Mouse (Mus musculus): ENCODE data around the gene Rprd1b.
"Not testable (repeated sequence)": the region's sequence is repeated elsewhere in the genome, so short reads cannot be mapped to it uniquely, and the experiment has no call there.

Rprd1b gene

DNA sequence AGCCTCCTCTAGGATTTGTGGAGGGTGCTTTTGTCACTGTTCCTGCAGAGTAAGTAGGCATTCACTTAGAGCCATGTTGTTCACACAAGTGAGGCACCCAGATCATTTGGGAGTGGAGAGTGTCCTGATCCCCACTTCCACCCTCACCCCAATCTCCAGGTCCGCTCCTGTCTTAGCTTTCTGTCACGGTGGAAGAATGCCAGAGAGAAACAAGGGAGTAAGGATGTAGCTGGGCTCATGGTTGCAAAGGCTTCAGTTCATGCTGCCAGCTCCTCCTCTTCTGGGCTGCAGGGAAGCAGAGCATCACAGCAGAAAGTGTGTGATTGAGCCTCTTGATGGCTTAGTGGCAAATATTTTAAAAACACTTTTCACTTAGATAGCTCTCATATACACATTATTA is 12.1 kb downstream of the Rprd1b start:
- no peak for DNase-seq (ENCODE audit: low spot score in 2 of 2)

DNA sequence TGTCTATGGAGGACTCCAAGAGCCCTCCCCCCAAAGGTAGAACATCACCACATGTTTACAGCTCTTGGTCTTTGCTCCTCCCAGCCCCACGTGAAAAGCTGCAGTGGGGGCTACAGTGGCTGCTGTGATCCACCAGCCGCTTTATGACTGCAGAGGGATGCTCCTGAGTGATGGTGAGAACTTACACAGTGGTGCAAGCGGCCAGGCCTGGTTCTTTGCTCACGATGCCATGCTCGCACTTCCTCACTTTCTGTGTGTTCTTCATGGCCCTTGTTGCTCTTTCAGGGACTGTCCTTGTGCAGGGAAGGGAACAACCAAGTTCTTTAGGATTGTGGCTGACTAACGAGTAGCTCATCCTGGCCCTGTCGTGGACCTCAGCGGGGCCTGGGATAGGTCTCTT is 15.2 kb downstream of the Rprd1b start:
- no peak for DNase-seq (ENCODE audit: low spot score in 2 of 2)

DNA sequence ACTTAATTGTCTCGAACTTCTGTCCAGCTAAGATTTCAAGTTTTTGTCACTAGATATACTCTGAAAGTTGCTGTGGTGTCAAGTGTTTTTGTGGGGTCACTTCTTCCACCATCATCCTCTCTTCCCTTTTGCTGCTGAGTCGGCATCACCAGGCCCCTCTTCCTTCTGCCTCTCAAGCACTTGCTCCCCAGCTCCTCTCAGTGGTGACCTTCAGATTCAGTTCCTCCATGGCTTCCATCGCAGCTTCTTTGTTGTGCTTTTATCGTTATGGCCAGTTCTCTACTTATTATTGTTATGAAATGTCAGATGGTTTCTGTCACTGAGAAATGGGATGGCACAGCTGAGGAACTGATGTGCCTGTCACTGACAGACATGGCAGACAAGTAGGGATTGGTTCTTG is 17.9 kb downstream of the Rprd1b start:
- no peak for DNase-seq (ENCODE audit: low spot score in 2 of 2)

DNA sequence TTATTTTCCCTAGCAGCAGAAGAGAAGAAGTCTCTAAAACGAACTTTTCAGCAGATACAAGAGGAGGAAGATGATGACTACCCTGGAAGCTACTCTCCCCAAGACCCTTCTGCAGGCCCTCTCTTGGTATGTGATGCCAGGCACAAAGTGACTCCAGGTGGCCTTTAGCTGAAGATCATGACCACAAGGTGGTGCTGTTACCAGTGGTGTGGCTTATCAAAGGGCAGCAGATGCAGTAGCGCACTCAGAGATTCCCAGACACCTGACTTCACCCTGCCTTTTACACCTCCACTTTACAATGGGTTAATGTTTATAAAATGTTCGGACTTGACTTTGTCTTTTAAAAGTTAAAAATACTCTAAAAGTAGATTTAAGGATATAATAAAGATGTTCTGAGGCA is 19.6 kb downstream of the Rprd1b start:
- DNase-seq (ENCODE audit: low spot score in 2 of 2), result peak in 1 of 2 experiments; percentile 62

DNA sequence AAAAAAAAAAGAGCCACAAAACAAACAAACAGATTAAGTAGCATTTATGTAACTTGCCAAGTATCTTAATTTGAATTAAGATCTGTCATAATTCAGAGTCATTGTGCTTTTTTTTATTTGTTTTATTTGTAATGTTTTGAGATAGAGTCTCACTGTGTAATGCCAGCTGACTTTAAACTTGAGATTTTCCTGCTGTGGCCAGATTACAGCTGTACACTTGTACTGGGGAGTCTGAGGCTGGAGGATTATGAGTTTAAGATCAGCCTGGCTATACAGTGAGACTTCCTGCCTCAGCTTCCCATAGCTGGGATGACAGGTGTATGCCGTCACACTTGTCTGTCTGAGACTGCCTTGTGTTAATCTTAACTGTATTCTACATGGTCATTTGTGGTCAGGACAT is 20.4 kb downstream of the Rprd1b start:
- DNase-seq (ENCODE audit: low spot score in 2 of 2), result no peak

DNA sequence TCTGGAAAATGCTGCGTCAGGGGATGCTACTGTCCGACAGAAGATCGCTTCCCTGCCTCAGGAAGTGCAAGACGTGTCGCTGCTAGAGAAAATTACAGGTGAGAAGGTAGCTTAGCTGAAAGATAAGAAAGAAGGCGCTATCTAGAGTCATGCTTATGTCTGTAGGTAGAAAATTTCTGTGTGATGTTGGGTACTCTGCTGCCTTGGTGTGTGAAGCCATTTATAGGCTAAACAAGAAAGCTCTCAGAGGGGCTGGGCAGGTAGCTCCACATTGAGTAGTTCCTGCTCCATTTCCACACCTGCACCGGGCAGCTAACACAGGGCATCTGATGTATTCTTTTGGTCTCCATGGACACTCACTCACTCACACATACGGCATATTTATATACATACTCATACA is 21.8 kb downstream of the Rprd1b start:
- DNase-seq (ENCODE audit: low spot score in 2 of 2), result no peak

DNA sequence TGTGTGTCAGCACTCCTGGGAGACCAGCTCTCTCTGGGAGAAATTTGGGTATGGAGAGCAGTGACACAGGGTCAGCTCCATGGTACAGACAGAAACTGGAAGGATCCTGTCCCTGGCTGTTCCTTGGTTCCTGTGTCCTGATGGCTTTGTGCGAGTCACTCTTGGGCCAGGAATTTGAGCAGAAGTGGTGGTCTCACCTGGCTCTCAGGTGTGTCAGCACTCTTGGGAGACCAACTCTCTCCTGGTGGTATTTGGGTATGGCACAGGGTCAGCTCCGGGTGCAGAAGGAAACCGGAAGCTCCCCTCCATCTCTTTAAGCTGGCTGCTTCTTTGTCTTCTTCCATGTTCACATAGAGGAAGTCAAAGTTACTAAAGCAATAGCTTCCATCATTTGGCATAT is 26.3 kb downstream of the Rprd1b start:
- no peak for DNase-seq (ENCODE audit: low spot score in 2 of 2)

DNA sequence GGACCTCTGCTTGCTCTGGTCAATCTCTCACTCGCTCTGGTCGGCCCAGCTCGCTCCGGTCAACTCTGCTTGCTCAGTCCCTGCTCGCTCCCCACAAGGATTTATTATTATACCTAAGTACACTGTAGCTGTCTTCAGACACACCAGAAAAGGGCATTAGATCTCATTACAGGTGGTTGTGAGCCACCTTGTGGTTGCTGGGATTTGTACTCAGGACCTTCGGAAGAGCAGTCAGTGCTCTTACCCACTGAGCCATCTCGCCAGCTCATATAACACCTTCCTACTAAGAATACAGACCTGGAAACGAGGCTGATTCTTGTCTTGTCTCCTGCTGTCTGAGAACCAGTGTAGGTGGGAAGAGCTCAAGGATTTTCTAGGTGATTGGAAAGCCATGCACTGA is 27.1 kb downstream of the Rprd1b start:
- not testable (repeated sequence) for DNase-seq (ENCODE audit: low spot score in 2 of 2)

DNA sequence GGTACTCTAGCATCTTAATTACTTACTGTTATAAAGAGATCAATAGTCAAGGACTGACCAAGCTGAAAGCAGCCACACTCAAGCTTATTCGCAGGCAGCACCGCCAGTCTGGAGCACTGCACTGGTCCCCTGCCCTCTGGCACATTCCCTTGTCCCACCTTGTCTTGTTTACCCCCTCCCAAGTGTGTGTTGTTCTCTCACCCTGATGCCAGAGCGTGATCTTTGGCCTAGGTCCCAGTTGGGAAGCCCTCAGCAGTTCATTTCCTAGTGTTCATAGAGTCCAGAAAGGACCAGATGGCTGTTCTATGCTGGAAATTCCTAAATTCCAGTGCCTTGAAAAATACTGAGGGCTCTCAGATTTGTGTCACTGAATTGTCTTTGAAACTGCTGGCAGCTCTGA is 28.7 kb downstream of the Rprd1b start:
- no peak for DNase-seq (ENCODE audit: low spot score in 2 of 2)

DNA sequence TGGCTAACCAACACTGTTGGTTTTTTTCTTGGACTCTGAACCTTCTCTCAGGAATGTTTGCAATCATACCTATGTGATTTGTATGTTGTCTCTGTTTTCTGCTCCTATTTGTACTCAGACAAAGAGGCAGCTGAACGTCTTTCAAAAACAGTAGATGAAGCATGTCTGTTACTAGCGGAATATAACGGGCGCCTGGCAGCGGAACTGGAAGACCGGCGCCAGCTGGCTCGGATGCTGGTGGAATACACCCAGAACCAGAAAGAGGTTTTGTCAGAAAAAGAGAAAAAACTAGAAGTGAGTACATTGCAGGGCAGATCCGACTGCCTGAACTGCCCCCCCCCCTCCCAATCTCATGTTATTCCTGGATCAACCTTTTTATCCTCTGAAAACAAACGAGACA is 30.2 kb downstream of the Rprd1b start:
- peak; percentile 31 to 50 for DNase-seq (ENCODE audit: low spot score in 2 of 2)

DNA sequence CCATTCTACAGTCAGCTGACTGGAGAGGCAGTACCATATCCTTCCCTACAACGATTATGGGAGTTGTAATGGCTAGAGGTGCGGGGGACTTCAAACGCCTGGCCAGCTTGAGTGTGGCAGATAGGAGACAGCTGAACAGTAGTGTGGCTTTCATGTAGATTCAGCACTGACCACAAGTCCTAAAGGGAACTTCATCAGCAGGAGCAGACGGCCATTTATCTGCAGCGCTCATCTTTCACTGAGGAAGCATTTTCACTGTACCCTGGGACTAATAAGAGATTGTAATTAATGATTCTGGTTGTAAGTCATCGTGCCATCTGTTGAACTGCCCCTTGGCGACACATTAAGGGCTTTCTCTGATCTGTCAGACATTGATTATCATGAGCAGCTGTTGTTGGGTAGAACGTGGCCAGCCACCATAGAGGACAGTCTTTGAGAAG is 31.4 kb downstream of the Rprd1b start:
- DNase-seq (ENCODE audit: low spot score in 2 of 2), result no peak

DNA sequence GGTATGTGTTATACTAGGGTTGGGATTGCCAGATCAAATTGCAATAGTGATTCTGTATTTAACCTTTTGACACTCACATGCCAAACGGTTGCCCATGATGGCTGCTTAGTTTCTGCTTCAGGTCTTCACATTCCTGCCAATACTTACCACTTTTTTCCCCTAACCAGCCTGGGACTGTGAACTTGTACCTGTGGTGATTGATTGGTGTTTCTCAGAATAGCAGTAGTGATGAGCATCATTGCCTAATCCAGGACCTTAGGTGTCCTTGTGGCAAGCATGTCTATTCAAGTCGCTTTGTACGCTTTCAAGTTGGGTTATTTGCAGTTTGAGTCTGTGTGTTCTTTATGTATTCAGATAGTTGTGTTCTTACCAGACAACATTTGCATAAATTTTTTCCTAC is 34.7 kb downstream of the Rprd1b start:
- no peak for DNase-seq (ENCODE audit: low spot score in 2 of 2)

DNA sequence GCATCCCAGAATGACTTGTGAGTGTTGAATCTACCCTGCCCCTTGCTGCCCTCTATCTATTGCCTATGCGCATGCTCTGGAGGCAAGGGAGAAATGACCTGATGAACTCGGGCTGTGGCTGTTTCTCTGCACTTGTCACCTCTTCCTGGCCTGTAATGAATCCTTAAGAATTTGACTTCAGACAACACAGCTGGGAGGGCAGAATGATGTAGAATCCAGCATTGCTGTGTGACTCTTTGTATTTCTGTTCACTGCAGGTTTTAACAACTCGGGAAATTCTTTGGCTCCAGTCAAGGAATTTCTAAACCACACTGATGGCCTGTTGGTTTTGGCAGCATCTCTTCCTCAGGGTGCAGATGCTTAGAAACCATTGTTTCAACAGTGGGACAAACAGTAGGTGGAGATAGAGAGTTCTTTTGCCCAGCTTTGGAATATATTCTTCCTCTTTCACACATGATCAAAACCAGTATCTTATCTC is 36.3 kb downstream of the Rprd1b start:
- no peak for DNase-seq (ENCODE audit: low spot score in 2 of 2)

DNA sequence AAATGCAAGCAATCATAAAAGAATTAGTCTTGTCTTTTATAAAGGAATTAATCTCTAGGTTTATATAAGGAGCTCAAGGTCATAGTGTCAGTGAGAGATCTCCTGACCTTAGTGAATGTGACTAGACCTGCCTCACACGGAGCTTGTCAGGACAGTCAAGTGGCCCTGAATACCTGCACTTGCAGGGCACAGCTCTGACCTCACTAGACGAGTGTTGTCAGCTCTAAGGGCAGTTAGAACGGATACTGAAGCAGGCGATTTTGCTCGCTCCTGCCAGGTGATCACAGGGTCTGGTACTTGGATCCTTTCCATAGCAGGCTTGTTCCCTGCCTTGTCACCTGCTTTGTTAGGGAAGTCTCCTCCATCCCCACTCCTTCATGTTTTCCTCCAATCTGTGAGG is 36.8 kb downstream of the Rprd1b start:
- no peak for DNase-seq (ENCODE audit: low spot score in 2 of 2)

DNA sequence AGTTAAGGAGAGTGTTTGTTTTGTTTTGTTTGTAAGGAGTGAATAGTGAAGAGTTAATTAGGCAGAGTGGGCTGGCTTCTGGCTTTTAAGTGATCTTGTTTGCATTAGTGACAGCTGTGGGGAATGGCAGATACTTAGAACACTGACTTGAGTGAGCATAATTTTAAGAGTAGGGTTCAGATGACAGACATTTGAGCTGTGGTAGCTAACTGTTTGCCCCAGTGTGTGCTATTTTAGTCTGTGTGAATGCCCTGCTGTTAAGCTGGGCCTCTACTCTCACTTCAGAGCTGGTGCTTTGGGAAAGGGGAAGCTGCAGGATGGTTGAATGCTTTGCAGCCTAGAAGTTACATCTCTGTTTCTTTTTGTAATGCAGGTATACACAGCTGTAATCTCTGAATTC is 38.2 kb downstream of the Rprd1b start:
- no peak for DNase-seq (ENCODE audit: low spot score in 2 of 2)

DNA sequence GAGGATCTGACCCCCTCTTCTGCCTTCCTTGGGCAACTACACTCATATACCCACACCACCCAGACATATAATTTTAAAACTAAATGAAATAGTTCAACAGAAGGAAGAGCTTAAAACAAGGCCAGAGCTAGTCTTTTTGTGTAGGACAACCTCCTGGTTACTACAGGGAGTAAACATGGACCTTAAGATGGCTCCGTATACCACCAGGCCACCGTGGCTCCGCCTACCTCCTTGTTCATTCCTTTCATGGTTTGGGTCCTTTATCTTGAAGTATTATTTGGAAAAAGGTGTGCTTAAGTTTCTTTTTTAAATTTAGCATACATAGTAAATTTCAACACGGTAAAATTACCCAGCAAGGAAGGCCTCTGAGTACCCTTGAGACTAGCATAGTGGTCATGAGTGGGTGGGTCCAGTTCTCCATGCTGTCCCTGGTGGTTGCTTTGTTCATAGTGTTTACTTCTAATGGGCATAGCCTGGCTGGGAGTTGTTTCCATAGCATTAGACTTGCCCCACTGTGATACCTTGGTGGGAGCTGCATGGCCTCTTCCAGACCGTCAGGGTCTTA is 39.0 kb downstream of the Rprd1b start:
- no peak for DNase-seq (ENCODE audit: low spot score in 2 of 2)

DNA sequence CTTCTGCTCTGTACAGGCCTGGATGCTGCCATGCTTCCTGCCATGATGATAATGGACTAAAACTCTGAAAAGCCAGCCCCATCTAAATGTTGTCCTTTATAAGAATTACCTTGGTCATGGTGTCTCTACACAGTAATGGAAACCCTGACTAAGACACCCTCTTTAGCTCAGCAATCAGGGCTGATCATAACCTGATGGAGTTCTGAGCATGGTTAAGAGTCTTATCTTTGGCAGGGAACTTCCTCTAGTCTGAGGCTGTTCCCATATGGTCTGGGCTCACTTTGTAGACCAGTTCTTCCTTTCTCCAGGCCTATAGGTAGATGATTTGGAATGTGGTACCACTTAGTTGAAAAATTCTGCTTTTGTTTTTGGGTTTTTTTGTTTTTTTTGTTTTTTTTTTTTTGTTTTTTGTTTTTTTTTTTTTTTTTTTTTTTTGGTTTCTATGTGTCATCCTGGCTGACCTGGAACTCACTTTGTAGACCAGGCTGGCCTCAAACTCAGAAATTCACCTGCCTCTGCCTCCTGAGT is 40.2 kb downstream of the Rprd1b start:
- no peak for DNase-seq (ENCODE audit: low spot score in 2 of 2)

DNA sequence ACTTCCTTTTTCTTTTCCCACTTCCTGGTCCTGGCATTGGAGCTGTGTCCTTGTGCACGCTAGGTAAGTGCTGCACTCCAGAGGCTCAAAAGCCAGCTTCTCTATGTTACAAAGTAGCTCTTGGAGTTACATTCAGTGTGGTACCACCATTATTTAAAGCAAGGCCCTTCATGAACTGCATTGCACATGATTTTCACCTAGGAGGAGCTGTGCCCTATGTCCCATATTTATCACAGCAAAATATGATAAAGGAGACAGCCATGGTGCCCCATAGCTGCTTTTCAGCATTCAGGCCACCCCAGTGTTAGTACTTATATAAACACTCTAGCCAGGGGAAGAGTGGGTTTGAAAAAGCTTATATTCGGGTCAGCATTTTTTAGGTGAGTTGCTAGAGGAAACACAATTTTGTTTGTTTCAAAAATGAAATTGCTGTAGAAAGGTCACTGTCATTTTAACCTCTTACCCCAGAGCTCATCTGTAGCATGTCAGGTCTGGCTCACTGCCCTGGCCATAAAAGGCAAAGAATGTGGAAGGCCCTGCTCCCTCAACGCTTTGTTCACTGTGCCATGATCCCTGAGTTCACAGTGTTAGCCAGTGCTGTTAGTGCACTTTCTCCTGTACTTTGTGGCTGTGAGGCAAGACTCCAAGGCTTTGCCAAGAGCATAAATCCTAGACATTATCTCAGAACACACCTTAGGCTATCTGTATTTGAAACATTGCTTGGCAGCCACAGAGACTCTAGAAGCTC is 42.8 kb downstream of the Rprd1b start:
- no peak for DNase-seq (ENCODE audit: low spot score in 2 of 2)

DNA sequence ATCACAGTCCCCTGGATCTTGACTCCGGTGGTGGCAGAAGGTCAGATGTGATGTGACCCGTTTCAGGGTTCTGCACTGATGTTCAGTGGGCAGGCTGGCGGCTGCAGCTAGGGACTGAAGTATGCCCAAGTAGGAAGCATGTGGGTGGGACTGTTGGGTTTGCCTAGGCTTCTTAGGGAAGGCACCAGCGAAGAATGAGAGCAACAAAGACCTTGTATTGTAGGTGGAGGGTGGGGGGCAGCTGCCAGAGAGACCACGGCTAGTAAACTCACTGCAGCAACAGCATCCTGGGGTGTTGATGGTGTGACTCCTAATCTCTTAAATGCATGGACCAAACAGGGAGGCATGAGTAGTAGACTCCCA is 43.3 kb downstream of the Rprd1b start:
- no peak for DNase-seq (ENCODE audit: low spot score in 2 of 2)

DNA sequence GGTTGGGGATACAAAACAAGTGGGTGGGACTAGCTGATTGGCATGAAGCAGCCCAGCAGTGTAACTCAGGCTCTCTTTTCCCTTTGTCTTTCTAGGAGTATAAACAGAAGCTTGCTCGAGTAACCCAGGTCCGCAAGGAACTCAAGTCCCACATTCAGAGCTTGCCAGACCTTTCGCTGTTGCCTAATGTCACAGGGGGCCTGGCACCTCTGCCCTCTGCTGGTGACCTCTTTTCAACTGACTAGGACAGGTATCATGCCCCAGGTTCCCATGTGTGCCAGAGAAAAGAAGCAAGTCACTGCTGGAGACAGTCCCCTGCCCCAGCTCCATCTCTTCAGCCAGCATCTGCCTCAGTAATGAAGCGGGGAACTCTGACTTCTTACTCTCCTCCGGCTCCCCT is 46.5 kb downstream of the Rprd1b start:
- no peak for DNase-seq (ENCODE audit: low spot score in 2 of 2)

DNA sequence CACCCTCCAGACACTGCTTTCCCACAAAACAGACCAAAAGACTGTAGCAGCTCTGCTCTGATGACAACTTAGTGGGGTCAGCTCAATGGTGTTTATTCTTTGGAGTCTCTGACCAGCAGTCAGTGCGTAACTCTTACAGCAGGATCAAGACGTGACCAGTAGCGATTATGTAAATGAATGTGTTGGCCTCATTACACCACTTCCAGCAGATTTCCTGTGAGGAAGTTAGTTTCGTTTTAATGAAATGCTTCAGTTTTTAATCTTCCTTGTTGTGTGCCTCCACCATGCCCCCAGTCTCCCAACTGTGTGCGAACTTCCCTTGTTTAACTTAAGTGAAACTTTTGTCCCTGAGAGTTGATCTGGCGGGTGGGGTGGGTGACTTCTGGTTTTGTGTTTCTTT is 48.4 kb downstream of the Rprd1b start:
- DNase-seq (ENCODE audit: low spot score in 2 of 2), result no peak

DNA sequence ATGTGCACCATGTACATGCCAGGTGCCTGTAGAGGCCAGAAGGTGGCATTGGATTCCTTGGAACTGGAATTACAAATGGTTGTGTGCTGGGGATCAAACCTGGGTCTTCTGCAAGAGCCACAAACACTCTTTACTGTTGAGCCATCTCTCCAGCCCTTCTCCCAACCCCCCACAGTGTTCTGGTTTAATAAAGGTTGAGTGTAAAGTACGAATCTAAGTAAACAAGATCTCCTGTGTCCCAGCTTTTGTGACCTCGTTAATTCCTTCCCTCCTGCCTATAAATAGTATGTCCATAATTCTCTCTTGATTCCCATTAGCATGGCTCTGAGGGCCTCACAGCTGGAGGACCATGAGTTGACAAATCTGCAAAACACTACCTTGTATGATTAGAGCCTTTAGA is 49.7 kb downstream of the Rprd1b start:
- no peak for DNase-seq (ENCODE audit: low spot score in 2 of 2)

DNA sequence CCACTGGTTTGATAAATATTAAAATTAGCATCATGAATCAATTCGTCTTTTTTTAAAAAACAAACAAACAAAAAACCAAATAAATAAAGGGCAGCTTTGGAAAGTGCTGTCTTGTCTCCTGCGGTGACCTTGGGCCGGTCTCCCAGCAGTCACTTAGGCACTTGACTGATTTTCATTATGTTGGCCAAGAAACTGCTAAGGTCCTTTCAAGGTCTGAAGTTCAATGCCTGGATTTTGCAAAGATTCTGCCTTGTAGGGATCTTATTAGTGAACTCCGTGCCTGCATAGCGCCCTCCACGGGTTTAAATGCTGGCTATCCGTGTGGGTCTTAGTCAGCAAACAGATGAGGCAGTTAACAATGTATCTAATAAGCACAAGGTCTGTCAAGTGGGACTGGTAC is 50.7 kb downstream of the Rprd1b start:
- no peak for DNase-seq (ENCODE audit: low spot score in 2 of 2)
